ENCODE assay signal across 11 mouse cellular contexts in genomic region chr6:52253511-52254500, GRCm38 (mm10). TPM values are rescaled to one million over a fixed set of nuclear protein-coding genes. Genes with fewer than 3 reads are reported as not detected.
DNase-seq lines count a peak whose midpoint lies in the region; ATAC-seq and TF ChIP-seq lines count a peak whose summit lies in the region.
"Had no signal": no experiment of that assay in that cellular context is flagged by ENCODE, and none has a peak within 500 bp of the region (broad histone marks: within the 10 kb centered on the region; RNA-seq: fewer than 3 reads in every experiment).

No protein-coding gene starts in this region.

- peak overlapping the region; percentile 46 for H3K4me3 ChIP-seq in E14TG2a.4 (replicated peaks; ENCODE audit: low read length)
- no peak overlapping the region for H3K4me3 ChIP-seq in forebrain, postnatal 0 days (ENCODE audit: low read depth, low read length)
- H3K4me3 ChIP-seq in hindbrain, embryonic 13.5 days, result no peak overlapping the region

- peaks cover 37% of the 10 kb centered on the region for H3K4me1 ChIP-seq in E14TG2a.4 (replicated peaks; ENCODE audit: low read depth, low read length)
- no peaks in the 10 kb centered on the region for H3K4me1 ChIP-seq in forebrain, postnatal 0 days (ENCODE audit: insufficient read depth)
- no peaks in the 10 kb centered on the region for H3K4me1 ChIP-seq in hindbrain, embryonic 13.5 days (replicated peaks)

- intact Hi-C loops in left cerebral cortex, postnatal 25 days (cut with DNase I), result no loop called here

- peaks cover 91% of the 10 kb centered on the region for H3K27me3 ChIP-seq in E14TG2a.4 (ENCODE audit: insufficient read depth, low read length)
- peaks cover 90% of the 10 kb centered on the region for H3K27me3 ChIP-seq in forebrain, postnatal 0 days (ENCODE audit: insufficient read depth, low read length)
- peaks cover 93% of the 10 kb centered on the region for H3K27me3 ChIP-seq in hindbrain, embryonic 13.5 days

- DNase-seq in kidney, adult 18-20 months, result peak; percentile 48
- DNase-seq in kidney, adult 9 months, result no peak
- peak; percentile 78 for DNase-seq in forebrain, postnatal 0 days
- peak; percentile 58 for DNase-seq in naive thymus-derived CD4-positive, alpha-beta T cell, adult 2 months (ENCODE audit: low read depth)
- no peak for DNase-seq in left cerebral cortex, postnatal 25 days (ENCODE audit: low spot score in 2 of 2)
- no peak for DNase-seq in gastrocnemius, postnatal 25 days
- DNase-seq: cerebellum, adult 9-11 months had no signal

- no peaks in the 10 kb centered on the region; the same call in 1 of the 2 replicates for H3K9me3 ChIP-seq in E14TG2a.4 (ENCODE audit: low read length)
- no peaks in the 10 kb centered on the region for H3K9me3 ChIP-seq in forebrain, postnatal 0 days (ENCODE audit: low read length)
- no peaks in the 10 kb centered on the region for H3K9me3 ChIP-seq in hindbrain, embryonic 13.5 days

- H3K9ac ChIP-seq in forebrain, postnatal 0 days, result no peak overlapping the region
- H3K9ac ChIP-seq in hindbrain, embryonic 13.5 days, result no peak overlapping the region

- TF ChIP-seq CTCF in E14TG2a.4 (conservative IDR thresholded peaks at IDR 0.05; ENCODE audit: low read length), result no peak
- no peak for TF ChIP-seq CTCF in forebrain, postnatal 0 days (IDR thresholded peaks at IDR 0.05; ENCODE audit: low read depth)

- 2% methylated on average over 59 of the region's 59 CpGs for WGBS in forebrain, postnatal 0 days
- WGBS in hindbrain, embryonic 13.5 days, result 1% methylated on average over 59 of the region's 59 CpGs

- H3K27ac ChIP-seq in forebrain, postnatal 0 days (ENCODE audit: low read depth, low read length), result no peak overlapping the region
- no peak overlapping the region for H3K27ac ChIP-seq in hindbrain, embryonic 13.5 days
- H3K27ac ChIP-seq: macrophage had no signal

- H3K4me2 ChIP-seq in forebrain, postnatal 0 days (ENCODE audit: low read depth), result no peak overlapping the region
- H3K4me2 ChIP-seq in hindbrain, embryonic 13.5 days, result no peak overlapping the region

- no peak for ATAC-seq in forebrain, postnatal 0 days
- ATAC-seq in hindbrain, embryonic 13.5 days (ENCODE audit: low FRiP score), result no peak

- H3K36me3 ChIP-seq in E14TG2a.4 (ENCODE audit: insufficient read depth, low read length), result no peaks in the 10 kb centered on the region
- H3K36me3 ChIP-seq in forebrain, postnatal 0 days (ENCODE audit: insufficient read depth), result no peaks in the 10 kb centered on the region
- no peaks in the 10 kb centered on the region for H3K36me3 ChIP-seq in hindbrain, embryonic 13.5 days

RNA-seq across cellular contexts. Expression of gene Hoxa13, which starts 6.9 kb away (rescaled TPM):
- not detected in 2 replicates for total RNA-seq in forebrain, postnatal 0 days (2014; rRNA removed)
- not detected in 2 replicates for polyA plus RNA-seq in forebrain, postnatal 0 days (2015; fragmentation: Nextera tagmentation; extraction: Ambion mirVana)
- not detected for total RNA-seq in left cerebral cortex, postnatal 25 days (2021)
- total RNA-seq in gastrocnemius, postnatal 25 days (2021), result 1 to 10 TPM in 1 of 2 experiments, under 1 TPM in 1; 0.48 to 2.1 TPM
- polyA plus RNA-seq in hindbrain, embryonic 13.5 days (2015; fragmentation: Nextera tagmentation; extraction: Ambion mirVana), result not detected in 2 replicates
- polyA plus RNA-seq: heart, embryonic 16.5 days; macrophage had no signal

RNA-seq across cellular contexts. Expression of gene Hoxa11, which starts 8.2 kb away (rescaled TPM):
- total RNA-seq in forebrain, postnatal 0 days (2014; rRNA removed), result not detected in 2 replicates
- polyA plus RNA-seq in forebrain, postnatal 0 days (2015; fragmentation: Nextera tagmentation; extraction: Ambion mirVana), result not detected in 2 replicates
- not detected for total RNA-seq in left cerebral cortex, postnatal 25 days (2021)
- 1 to 10 TPM; 1.4 to 1.8 TPM for total RNA-seq in gastrocnemius, postnatal 25 days (2021)
- not detected in 2 replicates for polyA plus RNA-seq in hindbrain, embryonic 13.5 days (2015; fragmentation: Nextera tagmentation; extraction: Ambion mirVana)
- polyA plus RNA-seq: heart, embryonic 16.5 days; macrophage had no signal

RNA-seq across cellular contexts. Expression of gene Hoxa10, which starts 13.2 kb away (rescaled TPM):
- not detected in 2 replicates for total RNA-seq in forebrain, postnatal 0 days (2014; rRNA removed)
- polyA plus RNA-seq in forebrain, postnatal 0 days (2015; fragmentation: Nextera tagmentation; extraction: Ambion mirVana), result not detected in 2 replicates
- not detected for total RNA-seq in left cerebral cortex, postnatal 25 days (2021)
- 10 to 100 TPM; 14.8 to 18.4 TPM for total RNA-seq in gastrocnemius, postnatal 25 days (2021)
- polyA plus RNA-seq in hindbrain, embryonic 13.5 days (2015; fragmentation: Nextera tagmentation; extraction: Ambion mirVana), result 0.22 TPM in 1 of 2 replicates, not detected in the other
- polyA plus RNA-seq: heart, embryonic 16.5 days; macrophage had no signal

RNA-seq across cellular contexts. Expression of gene Hoxa9, which starts 22.9 kb away (rescaled TPM):
- not detected in 2 replicates for total RNA-seq in forebrain, postnatal 0 days (2014; rRNA removed)
- not detected in 2 replicates for polyA plus RNA-seq in forebrain, postnatal 0 days (2015; fragmentation: Nextera tagmentation; extraction: Ambion mirVana)
- total RNA-seq in left cerebral cortex, postnatal 25 days (2021), result not detected
- 10 to 100 TPM in 1 of 2 experiments, 1 to 10 TPM in 1; 5.7 to 13.5 TPM for total RNA-seq in gastrocnemius, postnatal 25 days (2021)
- polyA plus RNA-seq in hindbrain, embryonic 13.5 days (2015; fragmentation: Nextera tagmentation; extraction: Ambion mirVana), result 0.72 and 1.3 TPM in 2 replicates

RNA-seq across cellular contexts. Expression of gene Hoxa7, which starts 32.2 kb away (rescaled TPM):
- not detected in 2 replicates for total RNA-seq in forebrain, postnatal 0 days (2014; rRNA removed)
- not detected in 2 replicates for polyA plus RNA-seq in forebrain, postnatal 0 days (2015; fragmentation: Nextera tagmentation; extraction: Ambion mirVana)
- total RNA-seq in left cerebral cortex, postnatal 25 days (2021), result not detected
- total RNA-seq in gastrocnemius, postnatal 25 days (2021), result 1 to 10 TPM; 4.7 to 5.5 TPM
- polyA plus RNA-seq in hindbrain, embryonic 13.5 days (2015; fragmentation: Nextera tagmentation; extraction: Ambion mirVana), result 7.4 and 14.9 TPM in 2 replicates

Comparison
In these comparisons a context has a peak if more than half of its experiments do, and no peak if none do; other contexts are left out.
1. DNase-seq: peak in kidney, adult 18-20 months (single experiment), forebrain, postnatal 0 days (single experiment) and naive thymus-derived CD4-positive, alpha-beta T cell, adult 2 months (single experiment); none in kidney, adult 9 months (single experiment), left cerebral cortex, postnatal 25 days (0 of 2) and gastrocnemius, postnatal 25 days (single experiment).
2. RNA of gene Hoxa10, which starts 13.2 kb away (total RNA-seq): 14.8 to 18.4 TPM in gastrocnemius, postnatal 25 days; not detected in forebrain, postnatal 0 days and not detected in left cerebral cortex, postnatal 25 days; every median in the first group is over 10 times any median in the second.